In genomic region chr14:105892941-105893622, GRCm38 (mm10) we compare ENCODE assay signal across 8 mouse cellular contexts. TPM values are rescaled to one million over a fixed set of nuclear protein-coding genes. Genes with fewer than 3 reads are reported as not detected.
DNase-seq lines count a peak whose midpoint lies in the region; ATAC-seq lines count a peak whose summit lies in the region.

No protein-coding gene starts in this region.

- peaks cover 31% of the 10 kb centered on the region for H3K4me1 ChIP-seq in embryonic facial prominence, embryonic 15.5 days
- peaks cover 27% of the 10 kb centered on the region for H3K4me1 ChIP-seq in heart, embryonic 16.5 days (ENCODE audit: control insufficient read depth, insufficient read depth, low read length)
- H3K4me1 ChIP-seq in midbrain, embryonic 10.5 days: peaks cover 41% of the 10 kb centered on the region
- H3K4me1 ChIP-seq in stomach, embryonic 14.5 days (ENCODE audit: control insufficient read depth, insufficient read depth, low read length): peaks cover 14% of the 10 kb centered on the region

- no peak for ATAC-seq in embryonic facial prominence, embryonic 15.5 days (ENCODE audit: insufficient number of reproducible peaks, low FRiP score, low TSS enrichment, low read depth)
- no peak for ATAC-seq in heart, embryonic 16.5 days (replicated peaks; ENCODE audit: extremely low read depth, insufficient read depth, low FRiP score)
- ATAC-seq in stomach, embryonic 14.5 days (ENCODE audit: insufficient number of reproducible peaks, insufficient read depth, low FRiP score, low read depth): no peak

- H3K4me2 ChIP-seq in embryonic facial prominence, embryonic 15.5 days (replicated peaks): peak overlapping the region; percentile 95
- H3K4me2 ChIP-seq in heart, embryonic 16.5 days (ENCODE audit: low read depth, low read length): peak overlapping the region; percentile 97
- peak overlapping the region; percentile 96 for H3K4me2 ChIP-seq in stomach, embryonic 14.5 days (replicated peaks; ENCODE audit: low read depth, low read length)

- DNase-seq in 3T3-L1 (ENCODE audit: low read depth, low spot score): peak; percentile 43
- DNase-seq in adrenal gland, adult (ENCODE audit: inconsistent age in 2 of 2, low spot score in 1 of 2): peak; percentile 51 to 86
- peak; percentile 42 to 44 for DNase-seq in layer of hippocampus, postnatal 25 days (ENCODE audit: extremely low spot score in 1 of 2, low spot score in 1 of 2)
- DNase-seq in midbrain, embryonic 10.5 days (ENCODE audit: low spot score): peak; percentile 47
- no peak for DNase-seq in thymus, postnatal 4 days

- no peaks in the 10 kb centered on the region for H3K27me3 ChIP-seq in embryonic facial prominence, embryonic 15.5 days
- H3K27me3 ChIP-seq in heart, embryonic 16.5 days (ENCODE audit: control insufficient read depth, insufficient read depth, low read length): no peaks in the 10 kb centered on the region
- peaks cover 15% of the 10 kb centered on the region for H3K27me3 ChIP-seq in midbrain, embryonic 10.5 days (ENCODE audit: low read depth, poor library complexity, severe bottlenecking)
- H3K27me3 ChIP-seq in stomach, embryonic 14.5 days (ENCODE audit: control insufficient read depth, insufficient read depth, low read length): no peaks in the 10 kb centered on the region

- no peaks in the 10 kb centered on the region for H3K9me3 ChIP-seq in embryonic facial prominence, embryonic 15.5 days (replicated peaks)
- no peaks in the 10 kb centered on the region for H3K9me3 ChIP-seq in heart, embryonic 16.5 days (replicated peaks; ENCODE audit: control insufficient read depth, low read length)
- H3K9me3 ChIP-seq in midbrain, embryonic 10.5 days (replicated peaks): no peaks in the 10 kb centered on the region
- H3K9me3 ChIP-seq in stomach, embryonic 14.5 days (ENCODE audit: control insufficient read depth, low read depth, low read length): no peaks in the 10 kb centered on the region

- H3K4me3 ChIP-seq in embryonic facial prominence, embryonic 15.5 days (replicated peaks): peak overlapping the region; percentile 80
- H3K4me3 ChIP-seq in heart, embryonic 16.5 days (ENCODE audit: low read length): peak overlapping the region; percentile 83
- peak overlapping the region; percentile 88 for H3K4me3 ChIP-seq in midbrain, embryonic 10.5 days
- peak overlapping the region; percentile 81 for H3K4me3 ChIP-seq in stomach, embryonic 14.5 days (ENCODE audit: low read depth, low read length)

- H3K9ac ChIP-seq in embryonic facial prominence, embryonic 15.5 days: peak overlapping the region; percentile 88
- H3K9ac ChIP-seq in heart, embryonic 16.5 days (ENCODE audit: low read length): peak overlapping the region; percentile 97
- peak overlapping the region; percentile 90 for H3K9ac ChIP-seq in stomach, embryonic 14.5 days (replicated peaks; ENCODE audit: low read depth, low read length)

- 41% methylated on average over 24 of the region's 24 CpGs for WGBS in embryonic facial prominence, embryonic 15.5 days
- WGBS in heart, embryonic 16.5 days: 24% methylated on average over 24 of the region's 24 CpGs
- WGBS in midbrain, embryonic 10.5 days: 51% methylated on average over 24 of the region's 24 CpGs
- 48% methylated on average over 24 of the region's 24 CpGs for WGBS in stomach, embryonic 14.5 days

- H3K27ac ChIP-seq in embryonic facial prominence, embryonic 15.5 days (replicated peaks): peak overlapping the region; percentile 60; the same call in 1 of the 2 replicates
- peak overlapping the region; percentile 97 for H3K27ac ChIP-seq in heart, embryonic 16.5 days (ENCODE audit: low read length)
- H3K27ac ChIP-seq in midbrain, embryonic 10.5 days (replicated peaks): peak overlapping the region; percentile 98
- H3K27ac ChIP-seq in stomach, embryonic 14.5 days (ENCODE audit: low read length): peak overlapping the region; percentile 36; the same call in 1 of the 2 replicates

- H3K36me3 ChIP-seq in embryonic facial prominence, embryonic 15.5 days: no peaks in the 10 kb centered on the region
- peaks cover 9% of the 10 kb centered on the region; the same call in 1 of the 2 replicates for H3K36me3 ChIP-seq in heart, embryonic 16.5 days (ENCODE audit: control insufficient read depth, insufficient read depth)
- peaks cover 15% of the 10 kb centered on the region for H3K36me3 ChIP-seq in midbrain, embryonic 10.5 days
- peaks cover 9% of the 10 kb centered on the region; the same call in 1 of the 2 replicates for H3K36me3 ChIP-seq in stomach, embryonic 14.5 days (ENCODE audit: control insufficient read depth, insufficient read depth, low read length)

RNA-seq across cellular contexts. Expression of gene Spry2, which starts 3.5 kb away (rescaled TPM):
- polyA plus RNA-seq in embryonic facial prominence, embryonic 15.5 days (2015; fragmentation: Nextera tagmentation; extraction: Ambion mirVana): 53.2 and 53.7 TPM in 2 replicates
- polyA plus RNA-seq in heart, embryonic 16.5 days (2015; fragmentation: Nextera tagmentation; extraction: Ambion mirVana): 44.9 and 52.4 TPM in 2 replicates
- total RNA-seq in layer of hippocampus, postnatal 25 days (2021): 10 to 100 TPM; 66.5 to 78.6 TPM
- polyA plus RNA-seq in midbrain, embryonic 10.5 days (2016; fragmentation: Nextera tagmentation; extraction: Ambion mirVana): 25.8 and 29.0 TPM in 2 replicates
- polyA plus RNA-seq in stomach, embryonic 14.5 days (2014; fragmentation: Nextera tagmentation; extraction: Ambion mirVana): 65.1 and 65.5 TPM in 2 replicates

Comparison
In these comparisons a context has a peak if more than half of its experiments do, and no peak if none do; other contexts are left out.
1. H3K27ac ChIP-seq: peak in every context shown above with its lines; median percentile 98 in midbrain, embryonic 10.5 days; 97 in heart, embryonic 16.5 days; 60 in embryonic facial prominence, embryonic 15.5 days; 36 in stomach, embryonic 14.5 days.